Mouse (Mus musculus) MEL (cell line): ENCODE data around the gene Paqr9. TPM values are rescaled to one million over a fixed set of nuclear protein-coding genes. Genes with fewer than 3 reads are reported as not detected.

Experiments
- DNase-seq: peaks from one replicate; pipeline ENCODE4 v3.0.0; 2011; ENCODE audit warnings: low read depth, low spot score
- H3K27ac ChIP-seq: 2 replicates; pipeline ENCODE4 v1.5.1; 2012; ENCODE audit warnings: low read depth, mild to moderate bottlenecking, control low read depth, low read length, moderate library complexity; ENCODE audit not compliant: control insufficient read depth
- H3K27me3 ChIP-seq, 2 experiments: fragments of 150-350 bp in 1 of 2; sonication (generic) in 1 of 2; 2 replicates each; pipeline ENCODE4 v1.6.1; 2012; ENCODE audit warnings: low read length in 2 of 2, mild to moderate bottlenecking in 2 of 2, improper control_type of control experiment in 1 of 2, moderate library complexity in 1 of 2; ENCODE audit not compliant: insufficient read depth in 2 of 2, control insufficient read depth in 1 of 2
- H3K36me3 ChIP-seq, 2 experiments: 2 replicates each; pipeline ENCODE4 v1.6.1; 2012 to 2014; ENCODE audit warnings: low read length in 2 of 2, improper control_type of control experiment in 1 of 2, inconsistent platforms in 1 of 2, mild to moderate bottlenecking in 1 of 2; ENCODE audit not compliant: insufficient read depth in 2 of 2, control insufficient read depth in 1 of 2
- H3K4me1 ChIP-seq, 2 experiments: fragments of 150-350 bp in 1 of 2; sonication (generic) in 1 of 2; 2 replicates each; pipeline ENCODE4 v1.6.1; 2012; ENCODE audit warnings: low read length in 2 of 2, improper control_type of control experiment in 1 of 2, mild to moderate bottlenecking in 1 of 2; ENCODE audit not compliant: insufficient read depth in 2 of 2, control insufficient read depth in 1 of 2
- H3K4me3 ChIP-seq, 2 experiments: fragments of 150-350 bp in 1 of 2; sonication (generic) in 1 of 2; 2 replicates each; pipeline ENCODE4 v1.5.1; 2012; ENCODE audit warnings: low read depth in 2 of 2, low read length in 2 of 2, mild to moderate bottlenecking in 2 of 2, moderate library complexity in 2 of 2, control low read depth in 1 of 2, improper control_type of control experiment in 1 of 2; ENCODE audit not compliant: control insufficient read depth in 1 of 2, insufficient read depth in 1 of 2
- H3K79me2 ChIP-seq: 2 replicates; pipeline ENCODE4 v1.6.1; 2012; ENCODE audit warnings: mild to moderate bottlenecking, low read length, moderate library complexity; ENCODE audit not compliant: control insufficient read depth, poor library complexity, insufficient read depth
- H3K9ac ChIP-seq: 2 replicates; pipeline ENCODE4 v1.6.1; 2012; ENCODE audit warnings: low read depth, mild to moderate bottlenecking, control low read depth, low read length, moderate library complexity; ENCODE audit not compliant: control insufficient read depth, poor library complexity, severe bottlenecking
- H3K9me3 ChIP-seq: fragments of 150-350 bp; sonication (generic); replicated peaks from 2 replicates; pipeline ENCODE4 v1.6.1; 2012; ENCODE audit warnings: mild to moderate bottlenecking, low read length, improper control_type of control experiment, moderate library complexity; ENCODE audit not compliant: insufficient read depth
- BHLHE40 ChIP-seq: IDR thresholded peaks from 2 replicates; pipeline ENCODE4 v1.6.1; 2012; ENCODE audit warnings: low read depth, mild to moderate bottlenecking, inconsistent platforms, low read length, improper control_type of control experiment, borderline replicate concordance
- ELF1 ChIP-seq: IDR thresholded peaks from 2 replicates; pipeline ENCODE4 v1.6.1; 2014; ENCODE audit warnings: low read depth, mild to moderate bottlenecking, inconsistent platforms, low read length, improper control_type of control experiment, moderate library complexity
- EP300 ChIP-seq, 2 experiments: IDR thresholded peaks; 2 replicates each; pipeline ENCODE4 v1.6.1; 2011; ENCODE audit warnings: improper control_type of control experiment in 2 of 2, low read length in 2 of 2, low read depth in 1 of 2, mild to moderate bottlenecking in 1 of 2
- ETS1 ChIP-seq: IDR thresholded peaks from 2 replicates; pipeline ENCODE4 v1.6.1; 2012; ENCODE audit warnings: low read depth, mild to moderate bottlenecking, inconsistent platforms, low read length, improper control_type of control experiment, moderate library complexity
- GABPA ChIP-seq: IDR thresholded peaks from 2 replicates; pipeline ENCODE4 v1.6.1; 2012; ENCODE audit warnings: low read depth, mild to moderate bottlenecking, inconsistent platforms, low read length, improper control_type of control experiment, moderate library complexity
- GATA1 ChIP-seq: IDR thresholded peaks from 2 replicates; pipeline ENCODE4 v1.6.1; 2011; ENCODE audit warnings: low read depth, low read length, improper control_type of control experiment
- JUND ChIP-seq: IDR thresholded peaks from 2 replicates; pipeline ENCODE4 v1.6.1; 2011; ENCODE audit warnings: low read depth, mild to moderate bottlenecking, improper control_type of control experiment, low read length
- MEF2A ChIP-seq: IDR thresholded peaks from 2 replicates; pipeline ENCODE4 v1.6.1; 2014; ENCODE audit warnings: low read depth, mild to moderate bottlenecking, inconsistent platforms, low read length, improper control_type of control experiment; ENCODE audit not compliant: poor library complexity, insufficient replicate concordance, severe bottlenecking; ENCODE audit errors: extremely low read depth
- MXI1 ChIP-seq: IDR thresholded peaks from 2 replicates; pipeline ENCODE4 v1.6.1; 2011; ENCODE audit warnings: mild to moderate bottlenecking, low read depth, low read length, improper control_type of control experiment
- NELFE ChIP-seq: IDR thresholded peaks from 2 replicates; pipeline ENCODE4 v1.6.1; 2011; ENCODE audit warnings: low read depth, low read length, improper control_type of control experiment
- NRF1 ChIP-seq: IDR thresholded peaks from 2 replicates; pipeline ENCODE4 v1.6.1; 2014; ENCODE audit warnings: low read depth, mild to moderate bottlenecking, inconsistent platforms, low read length, improper control_type of control experiment, moderate library complexity; ENCODE audit not compliant: poor library complexity, insufficient read depth, severe bottlenecking
- POLR2A ChIP-seq, 2 experiments: IDR thresholded peaks; 2 replicates each; pipeline ENCODE4 v1.6.1; 2011 to 2012; ENCODE audit warnings: low read length in 2 of 2, mild to moderate bottlenecking in 2 of 2, control low read depth in 1 of 2, improper control_type of control experiment in 1 of 2, low read depth in 1 of 2, moderate library complexity in 1 of 2; ENCODE audit not compliant: control insufficient read depth in 1 of 2, insufficient read depth in 1 of 2, poor library complexity in 1 of 2
- POLR2AphosphoS2 ChIP-seq: IDR thresholded peaks from 2 replicates; pipeline ENCODE4 v1.6.1; 2011; ENCODE audit warnings: low read length, improper control_type of control experiment
- POLR2AphosphoS5 ChIP-seq: IDR thresholded peaks from 2 replicates; pipeline ENCODE4 v1.6.1; 2012; ENCODE audit warnings: low read depth, borderline replicate concordance, mild to moderate bottlenecking, inconsistent platforms, low read length, moderate library complexity, mixed read lengths
- RCOR1 ChIP-seq: IDR thresholded peaks from 2 replicates; pipeline ENCODE4 v1.6.1; 2012; ENCODE audit warnings: low read depth, mild to moderate bottlenecking, inconsistent platforms, low read length, improper control_type of control experiment
- SIN3A ChIP-seq: IDR thresholded peaks from 2 replicates; pipeline ENCODE4 v1.6.1; 2012; ENCODE audit warnings: low read length, improper control_type of control experiment, inconsistent platforms
- TAL1 ChIP-seq: IDR thresholded peaks from 2 replicates; pipeline ENCODE4 v1.6.1; 2012; ENCODE audit warnings: mild to moderate bottlenecking, inconsistent platforms, low read length, moderate library complexity, mixed read lengths
- TCF12 ChIP-seq: IDR thresholded peaks from 2 replicates; pipeline ENCODE4 v1.6.1; 2014; ENCODE audit warnings: low read depth, mild to moderate bottlenecking, inconsistent platforms, low read length, improper control_type of control experiment, moderate library complexity
- USF1 ChIP-seq: IDR thresholded peaks from 2 replicates; pipeline ENCODE4 v1.6.1; 2014; ENCODE audit warnings: low read depth, mild to moderate bottlenecking, inconsistent platforms, low read length, improper control_type of control experiment, moderate library complexity
- USF2 ChIP-seq, 2 experiments: IDR thresholded peaks; 2 replicates each; pipeline ENCODE4 v1.6.1; 2011 to 2012; ENCODE audit warnings: improper control_type of control experiment in 2 of 2, low read length in 2 of 2, borderline replicate concordance in 1 of 2, inconsistent platforms in 1 of 2, low read depth in 1 of 2, mild to moderate bottlenecking in 1 of 2; ENCODE audit not compliant: insufficient read depth in 1 of 2
- polyA plus RNA-seq, 2 experiments: library from polyadenylated mRNA; stranded (reverse) in 1 of 2; unstranded in 1 of 2; fragments of >175 nt in 1 of 2; fragments of >200 nt in 1 of 2; gene quantifications; 2 replicates each; pipeline versions ENCODE4 v1.2.1 to v1.2.4; 2012; ENCODE audit warnings: low replicate concordance in 2 of 2, low read depth in 1 of 2; ENCODE audit not compliant: insufficient read length in 2 of 2, insufficient read depth in 1 of 2, missing spikeins in 1 of 2
- total RNA-seq: library from RNA; depleted of rRNA; stranded (reverse); fragments of 300-350 nt; gene quantifications from 2 replicates; pipeline ENCODE4 v1.2.3, GENCODE M21; 2012

Paqr9 gene
- total and polyA plus RNA-seq, 3 experiments, result 18.0 to 46.0 (median 24.8) TPM

GRCm38 (mm10) chr9:95511472-95512330 is 47.8 kb upstream of the Paqr9 start, which contains the start of gene U2surp (continued):
- no peak for TF ChIP-seq JUND
- TF ChIP-seq SIN3A, result peak; percentile 93
- TF ChIP-seq EP300 (IDR thresholded peaks at IDR 0.05; ENCODE audit: low read depth in 1 of 2, low read length in 2 of 2), result peak in 1 of 2 experiments; percentile 63; a peak in 2 of 4 replicates
- peak; percentile 83 for TF ChIP-seq POLR2AphosphoS2
- TF ChIP-seq POLR2A (IDR thresholded peaks at IDR 0.05; ENCODE audit: control insufficient read depth in 1 of 2, insufficient read depth in 1 of 2, low read depth in 1 of 2, low read length in 2 of 2, poor library complexity in 1 of 2), result peak; percentile 75 to 79; a peak in 3 of 4 replicates

GRCm38 (mm10) chr9:95512331-95513030 is 47.0 kb upstream of the Paqr9 start:
- H3K27ac ChIP-seq, result peak overlapping the region; percentile 94
- no peak for DNase-seq
- H3K79me2 ChIP-seq, result peaks cover 47% of the 10 kb centered on the region
- TF ChIP-seq POLR2AphosphoS5 (peak; percentile 82; the same call in 1 of the 2 replicates), MEF2A (no peak), GATA1 (no peak)
- peak overlapping the region; percentile 43 to 59 for H3K4me3 ChIP-seq
- peaks cover 2 to 18% of the 10 kb centered on the region in 2 experiments for H3K4me1 ChIP-seq
- peak overlapping the region; percentile 77 for H3K9ac ChIP-seq
- H3K9me3 ChIP-seq, result no peaks in the 10 kb centered on the region
- H3K27me3 ChIP-seq, result no peaks in the 10 kb centered on the region
- peaks cover 0 to 37% of the 10 kb centered on the region in 2 experiments; a peak in 3 of 4 replicates for H3K36me3 ChIP-seq

- DNase-seq, result no peak
- Histone ChIP-seq H3K79me2 (peaks cover 36% of the 10 kb centered on the region), H3K9me3 (no peaks in the 10 kb centered on the region), H3K4me3 (no peak overlapping the region), H3K27ac (peak overlapping the region; percentile 42), H3K36me3 (peaks cover 0 to 31% of the 10 kb centered on the region in 2 experiments; a peak in 3 of 4 replicates), H3K9ac (0 out of 2 replicates have a peak overlapping the region, but pooled peaks have one; percentile 9), H3K27me3 (no peaks in the 10 kb centered on the region), H3K4me1 (peaks cover 2 to 18% of the 10 kb centered on the region in 2 experiments)
- TF ChIP-seq MXI1 (no peak), NRF1 (no peak), TCF12 (no peak), GABPA (no peak), ELF1 (no peak), USF1 (no peak), ETS1 (no peak), NELFE (no peak), BHLHE40 (no peak), USF2 (IDR thresholded peaks at IDR 0.05; ENCODE audit: borderline replicate concordance in 1 of 2, insufficient read depth in 1 of 2, low read depth in 1 of 2, low read length in 2 of 2) (no peak), MEF2A (no peak), TAL1 (no peak), POLR2AphosphoS2 (no peak), EP300 (IDR thresholded peaks at IDR 0.05; ENCODE audit: low read depth in 1 of 2, low read length in 2 of 2) (no peak), RCOR1 (no peak)
These were observed 45.7 kb upstream of the Paqr9 start for GRCm38 (mm10) chr9:95513776-95514175.
